Mouse (Mus musculus): ENCODE data around the gene Gm17657. TPM values are rescaled to one million over a fixed set of nuclear protein-coding genes. Genes with fewer than 3 reads are reported as not detected.
A peak's percentile ranks its signal among the peaks of the same experiment; 100 is the strongest.
"Not testable (repeated sequence)": the region's sequence is repeated elsewhere in the genome, so short reads cannot be mapped to it uniquely, and the experiment has no call there.

The Gm17657 gene
- polyA plus RNA-seq, 1 experiment from 2014 or later = not detected

DNA sequence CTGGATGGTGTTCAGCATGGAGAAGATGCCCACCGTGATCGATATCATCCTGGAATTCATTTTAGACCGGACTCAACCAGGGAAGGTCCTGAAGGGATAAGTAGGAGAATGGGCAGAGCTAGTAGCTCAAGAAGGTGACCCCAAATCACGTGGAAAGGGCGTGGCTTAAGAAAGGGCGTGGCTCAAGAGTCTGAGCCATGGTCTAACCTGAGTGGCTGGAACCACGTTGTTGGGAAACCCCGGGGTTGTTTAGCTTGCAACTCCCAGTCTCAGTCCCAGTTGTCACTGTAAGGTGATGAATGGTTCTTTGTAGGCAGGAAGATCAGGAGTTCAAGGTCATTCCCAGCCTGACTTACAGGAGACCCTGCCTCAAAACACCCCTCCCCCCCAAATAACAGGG, 29.7 kb downstream of the Gm17657 start:
- H3K4me1 ChIP-seq (replicated peaks) = peaks cover under 1% of the 10 kb centered on the region; the same call in 1 of the 2 replicates
- no peak overlapping the region for H3K9ac ChIP-seq
- H3K36me3 ChIP-seq = no peaks in the 10 kb centered on the region
- H3K9me3 ChIP-seq (replicated peaks) = no peaks in the 10 kb centered on the region
- WGBS = 70% methylated on average over 8 of the region's 8 CpGs
- no peaks in the 10 kb centered on the region for H3K27me3 ChIP-seq
- no peak overlapping the region for H3K4me2 ChIP-seq
- no peak for ATAC-seq (replicated peaks; ENCODE audit: insufficient number of reproducible peaks, insufficient read depth, low FRiP score, low read depth)
- H3K4me3 ChIP-seq = no peak overlapping the region
- H3K27ac ChIP-seq = no peak overlapping the region

GRCm38 (mm10) chr17:29518665-29519064, 30.8 kb downstream of the Gm17657 start:
- WGBS = 73% methylated on average over 5 of the region's 5 CpGs
- H3K36me3 ChIP-seq; H3K27me3 ChIP-seq; H3K4me2 ChIP-seq; H3K9me3 ChIP-seq (replicated peaks); ATAC-seq (replicated peaks; ENCODE audit: insufficient number of reproducible peaks, insufficient read depth, low FRiP score, low read depth); H3K27ac ChIP-seq; H3K9ac ChIP-seq; H3K4me1 ChIP-seq (replicated peaks); H3K4me3 ChIP-seq: not testable (repeated sequence)

DNA sequence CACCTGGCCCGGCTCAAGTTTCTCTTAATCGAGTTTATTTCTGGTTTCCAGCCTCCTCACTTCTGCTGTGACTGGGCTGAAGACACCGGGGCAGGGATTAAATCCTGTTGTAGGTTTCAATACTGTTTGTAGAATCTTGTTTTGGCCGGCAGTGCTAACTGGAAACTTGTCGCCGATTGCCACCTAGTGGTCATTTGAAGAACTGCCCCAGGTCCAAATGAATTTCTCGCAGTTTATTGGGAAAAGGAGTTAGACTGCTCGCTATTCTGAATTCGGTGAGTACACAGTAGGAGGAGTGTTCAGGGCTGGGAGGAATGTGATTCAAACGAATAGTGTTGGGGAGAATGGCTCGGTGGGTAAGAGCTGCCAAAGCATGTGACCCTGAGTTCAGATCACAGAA, 35.0 kb downstream of the Gm17657 start:
- Histone ChIP-seq H3K27ac (no peak overlapping the region), H3K4me1 (replicated peaks) (peaks cover 9% of the 10 kb centered on the region), H3K9ac (no peak overlapping the region), H3K9me3 (replicated peaks) (no peaks in the 10 kb centered on the region), H3K27me3 (no peaks in the 10 kb centered on the region), H3K4me3 (no peak overlapping the region), H3K4me2 (no peak overlapping the region), H3K36me3 (no peaks in the 10 kb centered on the region)
- 2% methylated on average over 11 of the region's 11 CpGs for WGBS
- peak; percentile 39; the same call in 1 of the 2 replicates for ATAC-seq (replicated peaks; ENCODE audit: insufficient number of reproducible peaks, insufficient read depth, low FRiP score, low read depth)

DNA sequence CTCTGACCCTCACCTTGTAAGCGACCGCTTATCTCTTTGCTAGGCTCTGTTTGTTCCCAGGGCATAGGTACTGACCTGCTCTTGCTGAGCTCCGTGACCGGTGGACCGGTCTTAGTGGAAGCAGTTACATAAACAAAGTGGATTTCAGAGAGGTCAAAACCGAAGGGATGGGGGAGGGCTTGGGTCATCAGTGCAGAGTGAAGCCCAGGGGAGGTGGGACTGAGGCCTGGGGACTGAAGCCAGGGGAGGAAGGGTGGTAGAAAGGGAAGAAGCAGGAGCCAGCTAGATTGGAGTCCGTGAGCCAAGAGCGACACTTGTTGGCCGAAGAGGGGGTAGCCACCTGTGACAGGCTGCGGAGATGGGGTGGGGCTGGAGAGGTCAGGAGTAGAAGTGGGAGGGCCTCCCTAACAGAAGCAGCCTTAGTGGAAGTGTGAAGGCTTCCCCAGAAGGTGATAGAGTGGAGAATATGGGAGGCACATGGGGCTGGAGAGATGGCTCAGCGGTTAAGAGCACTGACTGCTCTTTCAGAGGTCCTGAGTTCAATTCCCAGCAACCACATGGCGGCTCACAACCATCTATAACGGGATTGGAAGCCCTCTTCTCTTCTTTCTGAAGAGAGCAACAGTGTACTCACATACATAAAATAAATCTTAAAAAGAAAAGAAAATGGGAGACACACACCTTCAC, 36.3 kb downstream of the Gm17657 start:
- 34% methylated on average over 13 of the region's 13 CpGs for WGBS

DNA sequence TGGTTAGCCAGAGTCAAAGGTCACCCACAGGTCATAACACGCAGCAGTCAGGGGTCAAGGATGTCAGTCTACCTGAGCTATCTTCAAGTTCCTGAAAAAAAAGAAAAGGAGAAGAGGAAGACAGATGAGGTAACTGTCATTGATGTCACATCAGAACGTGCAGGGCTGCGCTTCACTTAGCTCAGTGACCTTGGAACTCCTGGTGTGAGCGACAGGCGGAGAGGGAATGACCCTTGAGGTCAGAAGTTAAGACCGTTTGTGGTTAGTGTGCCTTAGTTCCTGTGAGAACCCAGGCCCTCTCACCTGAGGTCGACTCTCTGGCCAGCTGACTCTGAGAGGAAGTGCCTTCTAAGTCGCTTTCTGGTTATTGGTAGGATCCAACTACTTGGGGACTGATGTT, 38.7 kb downstream of the Gm17657 start:
- no peak for ATAC-seq (replicated peaks; ENCODE audit: insufficient number of reproducible peaks, insufficient read depth, low FRiP score, low read depth)
- Histone ChIP-seq H3K4me3 (no peak overlapping the region), H3K9ac (no peak overlapping the region), H3K27ac (no peak overlapping the region), H3K27me3 (no peaks in the 10 kb centered on the region), H3K4me2 (no peak overlapping the region), H3K9me3 (replicated peaks) (no peaks in the 10 kb centered on the region), H3K4me1 (replicated peaks) (peaks cover 9% of the 10 kb centered on the region), H3K36me3 (no peaks in the 10 kb centered on the region)
- 57% methylated on average over 8 of the region's 8 CpGs for WGBS

More for the DNA sequence above, 36.3 kb downstream of the Gm17657 start:
- H3K9me3 ChIP-seq (replicated peaks) = no peaks in the 10 kb centered on the region
- peaks cover 9% of the 10 kb centered on the region for H3K4me1 ChIP-seq (replicated peaks)
- H3K27ac ChIP-seq = no peak overlapping the region
- ATAC-seq (replicated peaks; ENCODE audit: insufficient number of reproducible peaks, insufficient read depth, low FRiP score, low read depth) = peak; percentile 49; the same call in 1 of the 2 replicates
- H3K4me2 ChIP-seq = no peak overlapping the region
- no peaks in the 10 kb centered on the region for H3K36me3 ChIP-seq
- H3K27me3 ChIP-seq = no peaks in the 10 kb centered on the region
- H3K4me3 ChIP-seq = no peak overlapping the region
- no peak overlapping the region for H3K9ac ChIP-seq

DNA sequence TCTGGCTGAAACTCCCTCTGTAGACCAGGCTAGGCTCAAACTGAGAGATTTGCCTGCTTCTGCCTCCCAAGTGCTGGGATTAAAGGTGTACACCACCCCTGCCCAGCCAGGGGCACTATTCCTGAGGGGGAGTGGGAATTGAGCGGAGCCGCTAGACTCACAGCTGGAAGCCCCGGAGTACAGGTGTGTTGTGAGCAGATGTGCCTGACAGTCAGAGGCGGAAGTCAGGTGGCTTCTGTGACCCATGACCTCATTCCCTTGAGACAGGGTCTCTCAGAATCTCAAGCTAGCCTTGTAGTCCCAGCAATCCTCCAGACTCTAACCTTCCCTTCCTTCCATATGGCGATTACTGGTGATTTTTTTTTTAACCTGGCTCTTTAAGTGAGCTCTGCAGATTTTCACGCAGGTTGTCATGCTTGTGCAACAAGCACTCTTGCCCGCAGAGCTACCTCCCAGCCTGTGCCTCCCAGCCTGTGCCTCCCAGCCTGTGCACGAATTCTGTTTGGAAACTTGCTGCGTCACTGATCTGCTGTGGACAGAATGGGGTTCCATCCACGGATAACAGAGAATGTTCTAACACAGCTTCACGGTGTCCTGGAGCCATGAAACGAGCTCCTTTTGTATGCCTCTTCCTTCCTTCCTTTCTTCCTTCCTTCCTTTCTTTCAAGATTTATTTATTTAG, 40.4 kb downstream of the Gm17657 start:
- H3K27me3 ChIP-seq = no peaks in the 10 kb centered on the region
- ATAC-seq (replicated peaks; ENCODE audit: insufficient number of reproducible peaks, insufficient read depth, low FRiP score, low read depth) = no peak
- no peaks in the 10 kb centered on the region for H3K9me3 ChIP-seq (replicated peaks)
- no peak overlapping the region for H3K9ac ChIP-seq
- no peak overlapping the region for H3K27ac ChIP-seq
- 71% methylated on average over 12 of the region's 12 CpGs for WGBS
- H3K36me3 ChIP-seq = no peaks in the 10 kb centered on the region
- peaks cover 3% of the 10 kb centered on the region; the same call in 1 of the 2 replicates for H3K4me1 ChIP-seq (replicated peaks)
- no peak overlapping the region for H3K4me3 ChIP-seq
- no peak overlapping the region for H3K4me2 ChIP-seq

DNA sequence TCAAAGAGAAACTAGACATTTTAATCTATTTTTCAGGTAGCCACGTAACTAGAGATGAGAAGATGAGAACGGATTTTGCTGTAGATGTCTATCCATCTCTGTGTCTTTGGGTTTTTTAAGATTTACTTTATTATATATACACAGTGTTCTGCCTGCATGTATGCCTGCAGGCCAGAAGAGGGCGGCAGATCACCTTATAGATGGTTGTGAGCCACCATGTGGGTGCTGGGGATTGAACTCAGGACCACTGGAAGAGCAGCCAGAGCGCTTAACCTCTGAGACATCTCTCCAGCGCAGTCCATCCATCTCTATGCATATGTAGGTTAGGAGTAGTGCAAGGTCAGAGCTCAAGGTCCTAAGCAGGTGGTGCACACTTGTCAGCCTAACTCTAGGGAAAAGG, 45.7 kb downstream of the Gm17657 start:
- H3K9me3 ChIP-seq (replicated peaks) = no peaks in the 10 kb centered on the region
- H3K4me2 ChIP-seq = no peak overlapping the region
- ATAC-seq (replicated peaks; ENCODE audit: insufficient number of reproducible peaks, insufficient read depth, low FRiP score, low read depth) = no peak
- no peak overlapping the region for H3K27ac ChIP-seq
- H3K4me1 ChIP-seq (replicated peaks) = peaks cover 8% of the 10 kb centered on the region
- H3K36me3 ChIP-seq = no peaks in the 10 kb centered on the region
- H3K4me3 ChIP-seq = no peak overlapping the region
- H3K9ac ChIP-seq = no peak overlapping the region
- no peaks in the 10 kb centered on the region for H3K27me3 ChIP-seq
- 79% methylated on average over 5 of the region's 5 CpGs for WGBS

DNA sequence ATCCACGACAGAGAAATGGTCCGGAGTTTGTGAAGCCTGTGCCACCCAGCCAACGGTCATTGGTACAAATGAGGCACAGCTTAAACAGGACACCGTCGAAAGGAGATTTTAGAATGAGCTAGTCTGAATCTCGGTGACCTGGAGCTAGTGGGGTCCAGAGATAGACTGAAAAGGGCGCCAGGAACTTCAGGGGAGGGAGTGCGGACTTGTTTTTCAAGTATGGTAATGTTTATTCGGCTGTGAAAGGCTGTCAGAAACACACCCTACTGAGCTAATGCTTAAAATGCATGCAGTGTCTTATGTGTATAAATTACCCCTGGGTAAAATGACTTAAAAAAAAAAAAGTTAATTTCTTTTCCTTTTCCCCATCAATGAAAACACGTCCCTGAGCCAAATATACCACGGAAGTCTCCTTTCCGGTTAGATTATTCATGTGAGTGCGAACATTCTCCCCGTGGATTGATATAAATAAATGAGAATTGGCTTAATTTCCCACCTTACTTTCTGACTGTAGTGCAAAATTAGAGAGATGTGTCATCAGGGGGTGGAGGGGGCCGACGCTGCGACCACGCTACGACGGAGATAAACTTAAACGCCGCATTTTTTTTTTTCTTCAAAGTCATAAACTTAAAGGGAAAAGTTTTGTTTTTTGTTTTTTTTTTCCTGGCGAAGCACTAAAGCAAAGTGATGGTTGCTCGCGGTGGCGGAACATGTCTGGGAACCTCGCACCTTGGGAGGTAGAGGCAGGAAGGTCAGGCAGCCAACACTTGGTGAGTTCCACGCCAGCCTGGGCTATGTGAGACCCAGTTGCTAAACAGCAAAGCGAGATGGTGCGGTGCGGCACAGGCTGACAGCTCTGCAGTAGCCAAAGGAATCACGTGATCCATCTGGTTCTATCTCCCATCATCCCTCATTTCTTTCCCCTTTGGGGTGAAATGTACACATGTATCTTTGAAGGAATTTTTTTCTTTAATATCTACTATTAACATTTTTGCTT, 46.5 kb downstream of the Gm17657 start:
- Histone ChIP-seq H3K4me1 (replicated peaks) (peaks cover 8% of the 10 kb centered on the region), H3K27me3 (no peaks in the 10 kb centered on the region), H3K4me3 (peak overlapping the region; percentile 20), H3K27ac (no peak overlapping the region; the same call in none of the 2 replicates), H3K9ac (no peak overlapping the region; the same call in 1 of the 2 replicates), H3K4me2 (peak overlapping the region; percentile 62), H3K36me3 (no peaks in the 10 kb centered on the region), H3K9me3 (replicated peaks) (no peaks in the 10 kb centered on the region)
- 14% methylated on average over 32 of the region's 32 CpGs for WGBS
- ATAC-seq (replicated peaks; ENCODE audit: insufficient number of reproducible peaks, insufficient read depth, low FRiP score, low read depth) = no peak

GRCm38 (mm10) chr17:29502005-29502668, 47.3 kb downstream of the Gm17657 start:
- peak overlapping the region; percentile 62; the same call in 1 of the 2 replicates for H3K4me2 ChIP-seq
- no peaks in the 10 kb centered on the region for H3K9me3 ChIP-seq (replicated peaks)
- no peak overlapping the region for H3K27ac ChIP-seq
- H3K9ac ChIP-seq = no peak overlapping the region
- ATAC-seq (replicated peaks; ENCODE audit: insufficient number of reproducible peaks, insufficient read depth, low FRiP score, low read depth) = no peak
- 72% methylated on average over 7 of the region's 7 CpGs for WGBS
- H3K27me3 ChIP-seq = no peaks in the 10 kb centered on the region
- no peaks in the 10 kb centered on the region for H3K36me3 ChIP-seq
- no peak overlapping the region for H3K4me3 ChIP-seq
- peaks cover 8% of the 10 kb centered on the region for H3K4me1 ChIP-seq (replicated peaks)

GRCm38 (mm10) chr17:29500802-29501469, 48.5 kb downstream of the Gm17657 start:
- no peaks in the 10 kb centered on the region for H3K36me3 ChIP-seq
- H3K4me1 ChIP-seq (replicated peaks) = peaks cover 8% of the 10 kb centered on the region
- H3K27me3 ChIP-seq = no peaks in the 10 kb centered on the region
- no peak overlapping the region for H3K9ac ChIP-seq
- H3K27ac ChIP-seq = no peak overlapping the region
- no peaks in the 10 kb centered on the region for H3K9me3 ChIP-seq (replicated peaks)
- no peak overlapping the region for H3K4me3 ChIP-seq
- no peak; the same call in 1 of the 2 replicates for ATAC-seq (replicated peaks; ENCODE audit: insufficient number of reproducible peaks, insufficient read depth, low FRiP score, low read depth)
- 65% methylated on average over 17 of the region's 17 CpGs for WGBS
- peak overlapping the region; percentile 12; the same call in 1 of the 2 replicates for H3K4me2 ChIP-seq

Measured in heart, embryonic 15.5 days (tissue).